Mouse (Mus musculus) 416B (cell line): ENCODE measurements around the gene Ptprg.

ENCODE experiments used
- DNase-seq: peaks from one replicate; pipeline ENCODE4 v3.0.0; 2011; ENCODE audit warnings: low read depth

Gene Ptprg

GRCm38 (mm10) chr14:11823701-11824095, 270.4 kb downstream of the Ptprg start:
- DNase-seq = no peak

- no peak for DNase-seq
These were observed 271.6 kb downstream of the Ptprg start for GRCm38 (mm10) chr14:11824915-11825314.

GRCm38 (mm10) chr14:11825551-11825950, 272.2 kb downstream of the Ptprg start:
- DNase-seq = no peak

- no peak for DNase-seq
These were observed 274.8 kb downstream of the Ptprg start for GRCm38 (mm10) chr14:11828086-11828485.

GRCm38 (mm10) chr14:11833678-11834077, 280.3 kb downstream of the Ptprg start:
- DNase-seq = no peak

- no peak for DNase-seq
These were observed 282.5 kb downstream of the Ptprg start for GRCm38 (mm10) chr14:11835706-11836445.

- no peak for DNase-seq
These were observed 284.4 kb downstream of the Ptprg start for GRCm38 (mm10) chr14:11837714-11838113.

GRCm38 (mm10) chr14:11841621-11842020, 288.3 kb downstream of the Ptprg start:
- DNase-seq = no peak

- no peak for DNase-seq
These were observed 299.6 kb downstream of the Ptprg start for GRCm38 (mm10) chr14:11852896-11853295.

GRCm38 (mm10) chr14:11855499-11855898, 302.2 kb downstream of the Ptprg start:
- no peak for DNase-seq

- DNase-seq = no peak
These were observed 304.7 kb downstream of the Ptprg start for GRCm38 (mm10) chr14:11857928-11858481.

- no peak for DNase-seq
These were observed 310.0 kb downstream of the Ptprg start for GRCm38 (mm10) chr14:11863286-11863685.

- DNase-seq = no peak
These were observed 311.5 kb downstream of the Ptprg start for GRCm38 (mm10) chr14:11864840-11865239.

- no peak for DNase-seq
These were observed 312.0 kb downstream of the Ptprg start for GRCm38 (mm10) chr14:11865332-11865731.

- DNase-seq = no peak
These were observed 312.5 kb downstream of the Ptprg start for GRCm38 (mm10) chr14:11865872-11866271.

- DNase-seq = no peak
These were observed 313.1 kb downstream of the Ptprg start for GRCm38 (mm10) chr14:11866416-11866815.

GRCm38 (mm10) chr14:11868636-11869035, 315.3 kb downstream of the Ptprg start:
- no peak for DNase-seq

GRCm38 (mm10) chr14:11871752-11872344, 318.5 kb downstream of the Ptprg start:
- no peak for DNase-seq

- no peak for DNase-seq
These were observed 320.9 kb downstream of the Ptprg start for GRCm38 (mm10) chr14:11874266-11874665.

- DNase-seq = no peak
These were observed 321.9 kb downstream of the Ptprg start for GRCm38 (mm10) chr14:11874960-11875889.

GRCm38 (mm10) chr14:11881082-11881481, 327.8 kb downstream of the Ptprg start:
- no peak for DNase-seq
